Mouse (Mus musculus): ENCODE results near the gene Nudt17. TPM values are rescaled to one million over a fixed set of nuclear protein-coding genes. Genes with fewer than 3 reads are reported as not detected.
A peak's percentile ranks its signal among the peaks of the same experiment; 100 is the strongest.
"Not testable (repeated sequence)": the region's sequence is repeated elsewhere in the genome, so short reads cannot be mapped to it uniquely, and the experiment has no call there.

Nudt17 gene
- total and polyA plus RNA-seq, 3 experiments = 0.95 to 2.5 (median 1.1) TPM

GRCm38 (mm10) chr3:96704778-96705177 lies 3.6 kb downstream of the Nudt17 start:
- DNase-seq = no peak

DNA sequence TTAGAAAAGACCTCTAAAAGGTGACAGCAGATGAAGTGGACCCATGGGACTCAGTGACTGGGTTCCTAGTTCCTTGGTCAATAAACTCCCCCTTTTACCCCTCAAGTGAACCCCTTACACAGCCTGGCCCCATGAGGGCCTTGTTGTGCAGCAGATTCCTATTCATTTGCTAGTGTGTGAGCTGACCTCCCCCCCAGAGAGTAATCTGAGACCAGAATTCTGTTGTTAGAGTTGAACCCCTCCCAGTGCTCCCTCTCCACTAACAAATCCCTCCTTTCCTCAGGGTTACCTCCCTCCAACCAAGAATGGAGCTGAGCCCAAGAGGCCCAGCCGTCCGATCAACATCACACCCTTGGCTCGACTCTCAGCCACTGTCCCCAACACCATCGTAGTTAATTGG lies 7.4 kb downstream of the Nudt17 start:
- DNase-seq = no peak

DNA sequence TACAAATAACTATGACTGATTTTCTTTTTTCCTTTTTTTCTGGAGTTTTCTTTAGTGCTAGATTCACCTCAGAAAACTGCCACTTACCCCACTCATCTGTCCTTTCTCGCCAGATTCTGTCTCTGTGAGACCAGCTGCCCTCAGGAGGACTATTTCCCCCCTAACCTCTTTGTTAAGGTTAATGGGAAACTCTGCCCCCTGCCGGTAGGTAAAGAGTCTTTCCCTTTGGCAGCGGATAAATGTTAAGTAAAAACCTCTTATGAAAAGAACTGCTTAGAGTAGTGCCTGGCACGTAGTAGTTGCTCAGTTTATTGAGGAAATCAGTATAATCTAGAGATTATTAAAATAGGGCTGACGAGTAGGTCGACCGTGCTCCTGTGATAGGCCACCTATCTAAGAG lies 8.0 kb downstream of the Nudt17 start:
- no peak for DNase-seq

- no peak for DNase-seq
Observed at GRCm38 (mm10) chr3:96698993-96699690, 9.2 kb downstream of the Nudt17 start.

GRCm38 (mm10) chr3:96696766-96697732 lies 11.3 kb downstream of the Nudt17 start:
- peak; percentile 97 for DNase-seq

DNA sequence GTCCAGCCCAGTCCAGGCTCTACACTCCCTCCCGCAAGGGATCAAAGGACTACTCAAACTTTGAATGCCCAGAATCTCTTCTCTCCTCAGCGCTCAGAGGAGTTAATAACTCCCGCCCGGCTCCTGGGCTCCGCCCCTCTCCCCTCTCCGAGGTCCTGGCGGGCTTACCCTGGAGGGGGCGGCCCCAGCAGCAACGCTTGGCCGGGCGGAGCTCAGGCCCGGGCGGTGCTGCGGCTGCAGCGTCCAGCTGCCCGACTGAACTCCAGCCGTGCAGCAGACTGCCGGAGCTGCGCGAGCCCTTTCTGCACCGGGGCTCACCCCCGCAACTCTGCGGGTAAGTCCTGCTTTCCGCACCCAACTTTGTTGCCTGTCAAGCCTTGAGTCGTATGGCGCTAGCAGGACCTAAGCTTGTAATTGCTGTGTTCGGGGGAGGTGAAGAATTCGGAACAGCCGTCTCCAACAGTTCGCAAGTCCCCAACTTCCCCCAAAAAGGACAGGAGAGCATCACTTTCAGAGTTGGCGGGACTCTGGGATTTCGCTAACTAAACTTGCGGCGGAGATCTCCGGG lies 12.1 kb downstream of the Nudt17 start, which contains the start of gene Pias3:
Pias3 (plus strand) TSS at position 187 of the 568 bp plus-strand sequence.
- peak; percentile 94 for DNase-seq

DNA sequence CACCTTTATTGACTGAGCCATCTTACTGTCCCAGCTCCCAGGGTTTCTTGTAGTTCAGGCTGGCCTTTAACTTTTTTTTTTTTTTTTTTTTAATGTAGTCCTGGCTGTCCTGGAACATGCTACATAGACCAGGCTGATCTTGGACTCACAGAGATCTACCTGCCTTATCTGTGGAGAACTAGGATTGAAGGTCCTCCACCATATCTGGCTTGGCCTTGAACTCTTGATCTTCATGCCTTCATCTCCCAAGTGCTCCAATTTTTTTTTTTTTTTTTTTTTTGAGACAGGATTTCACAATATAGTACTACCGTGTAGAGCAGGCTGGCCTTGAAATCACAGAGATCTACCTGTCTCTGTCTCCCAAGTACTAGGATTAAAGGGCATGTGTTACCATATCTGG lies 14.8 kb downstream of the Nudt17 start:
- no peak for DNase-seq

GRCm38 (mm10) chr3:96692506-96692905 lies 15.9 kb downstream of the Nudt17 start:
- no peak for DNase-seq

GRCm38 (mm10) chr3:96690298-96690697 lies 18.1 kb downstream of the Nudt17 start:
- no peak for DNase-seq

DNA sequence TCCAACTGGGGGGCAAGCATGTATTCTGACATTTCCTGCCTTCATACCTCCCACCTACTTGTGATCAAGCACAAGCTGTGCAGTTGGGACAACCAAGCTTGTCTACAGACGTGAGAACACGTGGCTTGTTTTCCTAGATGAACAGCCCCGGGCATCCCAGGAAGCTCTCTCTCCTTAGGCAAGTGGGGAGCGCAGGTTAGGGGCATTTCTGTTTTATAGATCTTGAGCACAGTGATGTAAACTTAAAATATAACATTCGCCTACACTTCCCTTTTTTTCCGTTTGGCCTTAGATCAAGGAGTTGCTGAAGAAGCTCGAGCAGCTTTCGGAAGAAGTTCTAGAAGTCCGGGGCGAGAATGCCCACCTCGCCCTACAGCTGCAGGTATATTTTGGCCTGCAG lies 19.5 kb downstream of the Nudt17 start:
- DNase-seq = no peak

DNA sequence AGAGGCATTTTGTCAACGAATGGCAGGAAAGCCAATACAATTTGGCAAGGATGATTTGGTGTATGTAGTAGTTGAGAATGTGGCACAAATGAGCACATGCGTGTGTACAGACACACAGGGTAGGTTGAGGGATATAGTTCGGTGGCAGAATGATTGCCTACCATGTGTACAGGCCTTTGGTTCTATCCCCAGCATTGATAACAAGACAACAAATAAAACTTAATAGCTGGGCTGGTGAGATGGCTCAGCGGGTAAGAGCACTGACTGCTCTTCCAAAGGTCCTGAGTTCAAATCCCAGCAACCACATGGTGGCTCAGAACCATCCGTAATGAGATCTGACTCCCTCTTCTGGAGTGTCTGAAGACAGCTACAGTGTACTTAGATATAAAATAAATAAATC lies 22.3 kb downstream of the Nudt17 start:
- DNase-seq = not testable (repeated sequence)

DNA sequence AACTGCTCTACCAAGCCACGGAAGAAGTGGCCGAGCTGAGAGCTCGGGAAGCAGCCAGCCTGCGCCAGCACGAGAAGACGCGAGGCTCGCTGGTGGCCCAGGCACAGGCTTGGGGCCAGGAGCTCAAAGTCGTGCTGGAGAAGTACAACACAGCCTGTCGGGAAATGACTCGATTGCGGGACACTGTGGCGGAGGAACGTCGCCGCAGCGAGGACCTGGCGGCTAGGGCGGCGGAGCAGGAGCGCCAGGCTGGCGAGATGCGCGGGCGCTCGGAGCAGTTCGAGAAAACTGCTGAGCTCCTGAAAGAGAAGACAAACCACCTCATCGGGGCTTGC lies 23.6 kb downstream of the Nudt17 start:
- DNase-seq = peak; percentile 34

DNA sequence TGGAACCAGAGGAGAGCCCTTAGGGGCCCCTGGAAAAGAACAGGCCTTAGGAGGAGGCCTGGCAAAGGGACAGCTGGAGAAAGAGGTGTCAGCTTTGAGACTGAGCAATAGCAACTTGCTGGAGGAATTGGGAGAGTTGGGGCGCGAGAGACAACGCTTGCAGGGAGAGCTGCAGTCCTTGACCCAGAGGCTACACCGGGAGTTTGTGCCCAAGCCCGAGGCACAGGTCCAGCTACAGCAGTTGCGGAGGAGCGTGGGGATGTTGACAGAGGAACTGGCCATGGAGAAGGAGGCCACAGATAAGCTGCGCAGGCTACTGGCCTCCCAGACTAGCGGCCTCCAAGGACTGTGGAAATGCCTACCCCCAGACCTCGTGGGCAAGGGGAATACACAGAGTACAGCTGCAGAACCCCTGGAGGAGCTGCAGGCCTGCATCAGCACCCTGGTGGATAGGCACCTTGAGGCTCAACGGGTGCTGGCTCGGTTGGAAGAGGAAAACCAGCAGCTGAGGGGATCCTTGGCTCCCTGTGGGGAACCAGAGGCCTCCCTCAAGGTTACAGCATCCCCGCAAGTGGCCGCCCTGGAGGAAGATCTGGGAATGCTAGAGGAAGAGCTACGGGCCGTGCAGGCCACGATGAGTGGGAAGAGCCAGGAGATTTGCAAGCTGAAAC lies 24.1 kb downstream of the Nudt17 start:
- DNase-seq = peak; percentile 75

GRCm38 (mm10) chr3:96683496-96683895 lies 24.9 kb downstream of the Nudt17 start:
- DNase-seq = no peak

DNA sequence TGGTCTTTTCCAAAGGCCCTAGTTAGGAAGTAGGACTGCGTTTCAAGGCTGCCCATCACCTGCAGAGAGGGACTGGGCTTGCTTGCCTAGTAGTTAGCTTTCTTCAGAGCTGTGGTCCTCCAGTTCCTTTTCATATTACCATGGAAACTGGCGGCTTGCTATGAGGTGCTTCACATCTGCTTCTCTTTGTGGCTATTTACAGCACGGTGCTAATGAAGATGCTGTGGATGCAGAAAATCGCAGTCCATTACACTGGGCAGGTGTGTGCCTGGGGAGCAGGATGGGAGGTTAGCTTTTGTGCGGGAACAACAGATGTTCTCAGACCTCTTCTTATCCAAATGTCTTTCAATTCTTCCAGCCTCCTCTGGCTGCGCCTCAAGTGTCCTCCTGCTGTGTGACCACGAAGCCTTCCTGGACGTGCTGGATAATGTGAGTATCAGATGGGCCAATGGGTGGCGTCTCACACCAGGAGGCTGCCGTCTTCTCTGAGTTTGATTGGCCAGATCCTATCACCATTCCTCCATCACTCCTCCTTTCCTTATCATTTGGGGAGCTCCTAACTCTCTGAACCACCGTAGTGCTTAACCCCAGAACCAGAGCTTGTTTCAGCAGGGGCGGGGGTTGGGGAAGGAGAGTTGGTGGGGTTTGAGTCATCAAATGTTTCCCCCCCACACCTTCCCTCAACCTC lies 27.9 kb downstream of the Nudt17 start:
- no peak for DNase-seq

- peak; percentile 87 for DNase-seq
Observed at GRCm38 (mm10) chr3:96679159-96679674, 29.1 kb downstream of the Nudt17 start.

- no peak for DNase-seq
Observed at GRCm38 (mm10) chr3:96678456-96678855, 29.9 kb downstream of the Nudt17 start.

DNA sequence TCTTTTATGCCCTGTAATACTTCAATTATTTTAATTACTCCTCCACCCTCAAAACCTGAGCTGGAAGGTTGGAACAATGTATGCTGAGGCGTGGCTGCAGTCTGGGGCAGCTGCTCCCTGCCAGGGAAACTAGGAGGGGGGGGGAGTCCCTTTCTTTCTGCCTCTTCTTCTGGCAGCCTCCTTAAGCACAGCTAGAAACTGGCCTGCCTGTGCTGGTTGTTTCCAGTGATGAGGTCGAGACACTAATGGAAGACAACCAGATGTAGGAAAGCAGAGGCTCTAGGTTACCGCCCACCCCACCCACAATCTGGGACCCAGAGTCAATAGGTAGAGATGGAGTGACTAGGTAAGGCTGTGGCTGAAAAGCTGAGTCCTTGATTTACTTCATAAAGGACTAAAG lies 32.7 kb downstream of the Nudt17 start:
- no peak for DNase-seq

GRCm38 (mm10) chr3:96675171-96675570 lies 33.2 kb downstream of the Nudt17 start:
- DNase-seq = no peak

GRCm38 (mm10) chr3:96674442-96674841 lies 33.9 kb downstream of the Nudt17 start:
- DNase-seq = no peak

DNA sequence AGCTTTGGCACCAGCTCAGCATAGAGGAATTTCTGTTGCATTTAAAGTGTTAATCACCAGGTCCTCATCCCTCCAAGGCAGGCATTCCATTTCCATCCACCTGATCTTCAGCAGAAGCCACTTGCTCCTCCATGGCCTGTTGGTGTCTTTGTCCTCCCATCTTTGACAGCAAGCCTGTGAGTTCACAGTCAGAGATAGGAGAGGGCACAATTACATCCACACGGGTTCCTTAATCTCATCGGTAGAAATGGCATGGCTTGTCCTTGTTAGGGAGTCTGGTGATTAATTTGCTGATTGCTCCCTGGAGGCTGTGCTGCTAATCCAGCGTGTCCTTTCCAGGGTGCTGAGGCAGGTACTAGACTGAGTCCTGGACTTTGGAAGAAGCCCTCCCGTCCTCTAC lies 34.8 kb downstream of the Nudt17 start:
- DNase-seq = no peak

Measured in adrenal gland, adult 2 months (tissue).